Mouse (Mus musculus) subcutaneous adipose tissue, adult 2 months (tissue): Measurements from ENCODE around the gene Adipor2. TPM values are rescaled to one million over a fixed set of nuclear protein-coding genes. Genes with fewer than 3 reads are reported as not detected.

ENCODE experiments used
- polyA plus RNA-seq: library from polyadenylated mRNA; depleted of rRNA; stranded (reverse); fragments of >200 nt; gene quantifications from 2 replicates; pipeline ENCODE4 v1.2.3, GENCODE M21; 2012; ENCODE audit warnings: low replicate concordance; rRNA removed

Adipor2 gene
- 188 and 313 TPM in 2 replicates for polyA plus RNA-seq

DNA sequence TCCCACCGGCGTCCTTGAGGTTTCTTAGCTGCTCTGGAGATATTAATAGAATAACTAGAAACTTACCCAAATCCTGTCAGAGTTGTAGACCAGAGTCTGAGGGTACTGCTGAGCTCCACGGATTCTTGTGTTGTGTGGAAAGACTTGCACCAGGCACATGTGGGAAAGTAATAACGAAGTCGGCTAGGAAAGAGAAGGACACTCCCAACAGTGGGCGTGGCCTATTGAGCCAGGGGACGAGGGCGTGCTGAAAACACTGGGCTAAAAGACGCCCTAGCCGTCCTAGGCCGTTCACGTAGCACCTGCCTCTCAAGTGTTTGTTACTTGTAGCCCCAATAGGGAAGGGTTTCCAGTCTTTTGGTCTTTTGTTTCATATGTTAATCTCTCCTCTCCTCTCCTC is at the start of gene Adipor2:
Gene Adipor2 (minus strand): TSS at position 351 of the 400 bp plus-strand sequence.

DNA sequence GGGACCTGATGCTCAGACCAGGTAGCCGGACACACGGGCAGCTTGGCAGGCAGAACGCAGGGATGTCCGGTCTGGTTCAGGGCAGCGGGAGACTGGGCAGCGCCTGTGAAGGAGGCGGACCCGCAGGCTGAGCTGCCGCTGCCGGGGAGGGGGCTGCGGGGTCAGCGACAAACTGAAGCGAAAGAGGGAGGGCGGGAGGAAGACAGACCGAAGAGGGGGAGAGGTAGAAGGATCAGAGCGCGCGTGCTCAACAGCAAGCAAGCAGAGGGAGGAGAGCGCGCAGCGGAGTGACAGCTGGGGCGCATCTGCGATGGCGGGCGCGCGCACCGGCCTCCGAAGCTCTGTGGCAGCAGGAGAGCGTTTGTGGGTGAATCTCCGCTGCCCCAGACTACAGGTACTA is 87.0 kb downstream of the Adipor2 start, which contains the start of gene Lrtm2:
Gene Lrtm2 (minus strand): TSS at position 261 of the 400 bp plus-strand sequence.

Other genes with a start within 250 kb of the Adipor2 start
- gene Dcp1b, start 242.5 kb downstream of the Adipor2 start, polyA plus RNA-seq, result 12.8 and 20.4 TPM in 2 replicates
- 3.2 and 30.0 TPM in 2 replicates for gene Cacna1c, start 221.3 kb downstream of the Adipor2 start, polyA plus RNA-seq
- 0.21 and 0.77 TPM in 2 replicates for gene Cacna2d4, start 181.2 kb downstream of the Adipor2 start, polyA plus RNA-seq
- 0.14 and 1.5 TPM in 2 replicates for gene Lrtm2, start 86.9 kb downstream of the Adipor2 start, polyA plus RNA-seq
- gene Fbxl14, start 62.0 kb upstream of the Adipor2 start, polyA plus RNA-seq, result 33.5 and 62.2 TPM in 2 replicates
- 1.3 and 12.7 TPM in 2 replicates for gene Wnt5b, start 126.6 kb upstream of the Adipor2 start, polyA plus RNA-seq